Mouse (Mus musculus): Measurements from ENCODE around the gene Kbtbd12. TPM values are rescaled to one million over a fixed set of nuclear protein-coding genes. Genes with fewer than 3 reads are reported as not detected.

Kbtbd12 gene
- 1.0 TPM in 2 replicates for polyA plus RNA-seq (2015; fragmentation: Nextera tagmentation; extraction: Ambion mirVana)

- no peaks in the 10 kb centered on the region for H3K36me3 ChIP-seq (ENCODE audit: control insufficient read depth, insufficient read depth, low read length)
- ATAC-seq (ENCODE audit: low read depth): no peak
- H3K4me3 ChIP-seq (ENCODE audit: low read length): no peak within 1 kb of the TSS
- peaks cover 3% of the 10 kb centered on the region; the same call in 1 of the 2 replicates for H3K4me1 ChIP-seq (replicated peaks; ENCODE audit: control insufficient read depth, insufficient read depth, low read length)
- H3K27ac ChIP-seq (ENCODE audit: low read length): no peak within 1 kb of the TSS
- H3K27me3 ChIP-seq (ENCODE audit: control insufficient read depth, insufficient read depth, low read depth, low read length): no peaks in the 10 kb centered on the region
- 98% methylated on average over 5 of the region's 5 CpGs for WGBS
- peaks cover 8% of the 10 kb centered on the region; the same call in 1 of the 2 replicates for H3K9me3 ChIP-seq (ENCODE audit: control insufficient read depth, low read length)
- no peak within 1 kb of the TSS for H3K4me2 ChIP-seq (ENCODE audit: low read depth, low read length)
- no peak within 1 kb of the TSS for H3K9ac ChIP-seq (ENCODE audit: low read length)
These were observed at the start of gene Kbtbd12 for GRCm38 (mm10) chr6:88637611-88638301. Kbtbd12 (minus strand) TSS chr6:88637950.

DNA sequence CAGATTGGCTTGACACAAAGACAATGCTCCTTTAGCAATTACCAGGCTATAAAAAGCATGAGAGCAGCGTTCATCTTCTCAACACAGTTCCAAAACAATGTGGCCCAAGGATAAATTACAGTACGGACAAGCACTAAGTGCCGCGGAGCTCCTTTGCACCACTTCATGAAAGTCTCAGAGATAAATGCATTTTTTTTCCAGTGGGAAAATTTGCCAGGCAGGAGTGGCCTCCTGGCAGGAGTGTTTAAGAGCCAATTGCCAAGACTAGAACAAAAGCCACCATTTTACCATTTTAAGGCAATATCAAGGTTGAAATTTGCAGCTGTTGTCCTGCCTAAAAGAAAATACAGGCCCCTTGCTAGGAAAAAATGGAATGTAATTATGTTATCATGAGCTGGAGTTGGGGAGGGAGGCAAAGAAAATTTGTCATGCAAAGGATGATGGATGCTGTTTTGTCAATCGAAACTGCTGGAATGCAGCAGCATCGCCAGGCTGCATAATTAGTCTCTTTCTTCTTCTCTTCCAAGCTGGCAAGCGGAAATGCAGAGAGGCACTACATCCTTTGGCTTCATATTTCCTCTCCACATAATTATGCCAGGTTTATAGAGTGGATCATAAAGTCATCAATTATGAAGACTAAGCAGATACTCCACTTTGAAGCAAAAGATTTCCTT, 45.8 kb upstream of the Kbtbd12 start:
- no peak overlapping the region for H3K4me3 ChIP-seq (ENCODE audit: low read length)
- no peak overlapping the region for H3K4me2 ChIP-seq (ENCODE audit: low read depth, low read length)
- ATAC-seq (ENCODE audit: low read depth): no peak
- WGBS: 41% methylated on average over 7 of the region's 7 CpGs
- peaks cover 23% of the 10 kb centered on the region for H3K4me1 ChIP-seq (replicated peaks; ENCODE audit: control insufficient read depth, insufficient read depth, low read length)
- no peaks in the 10 kb centered on the region; the same call in 1 of the 2 replicates for H3K9me3 ChIP-seq (ENCODE audit: control insufficient read depth, low read length)
- H3K27me3 ChIP-seq (ENCODE audit: control insufficient read depth, insufficient read depth, low read depth, low read length): no peaks in the 10 kb centered on the region
- H3K36me3 ChIP-seq (ENCODE audit: control insufficient read depth, insufficient read depth, low read length): no peaks in the 10 kb centered on the region
- peak overlapping the region; percentile 16; the same call in 1 of the 2 replicates for H3K27ac ChIP-seq (ENCODE audit: low read length)
- no peak overlapping the region for H3K9ac ChIP-seq (ENCODE audit: low read length)

DNA sequence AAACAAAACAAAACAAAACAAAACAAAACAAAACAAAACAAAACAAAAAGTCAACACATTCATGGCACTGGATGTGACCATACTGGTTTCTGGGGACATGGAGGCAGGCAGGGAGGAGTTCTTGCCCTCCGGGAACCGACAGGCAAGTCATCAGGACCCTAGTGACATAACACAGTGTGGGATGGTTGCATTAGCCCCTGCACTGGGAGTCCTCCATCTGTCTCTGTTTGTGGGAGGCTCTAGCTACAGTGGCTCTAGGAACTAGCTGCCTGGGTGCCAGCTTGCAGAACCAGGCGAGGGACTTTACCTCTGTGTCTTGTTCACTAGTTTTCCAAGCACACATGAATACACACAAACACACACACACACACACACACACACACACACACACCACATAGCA, 43.3 kb upstream of the Kbtbd12 start:
- no peaks in the 10 kb centered on the region; the same call in 1 of the 2 replicates for H3K9me3 ChIP-seq (ENCODE audit: control insufficient read depth, low read length)
- H3K4me3 ChIP-seq (ENCODE audit: low read length): no peak overlapping the region
- no peak overlapping the region for H3K27ac ChIP-seq (ENCODE audit: low read length)
- ATAC-seq (ENCODE audit: low read depth): no peak
- no peaks in the 10 kb centered on the region for H3K36me3 ChIP-seq (ENCODE audit: control insufficient read depth, insufficient read depth, low read length)
- WGBS: 78% methylated on average over 3 of the region's 3 CpGs
- H3K9ac ChIP-seq (ENCODE audit: low read length): no peak overlapping the region
- H3K4me1 ChIP-seq (replicated peaks; ENCODE audit: control insufficient read depth, insufficient read depth, low read length): peaks cover 8% of the 10 kb centered on the region; the same call in 1 of the 2 replicates
- H3K27me3 ChIP-seq (ENCODE audit: control insufficient read depth, insufficient read depth, low read depth, low read length): no peaks in the 10 kb centered on the region
- no peak overlapping the region for H3K4me2 ChIP-seq (ENCODE audit: low read depth, low read length)

GRCm38 (mm10) chr6:88677738-88678137, 40.0 kb upstream of the Kbtbd12 start:
- ATAC-seq (ENCODE audit: low read depth): no peak
- Histone ChIP-seq H3K27ac (ENCODE audit: low read length) (no peak overlapping the region), H3K4me1 (replicated peaks; ENCODE audit: control insufficient read depth, insufficient read depth, low read length) (peaks cover 2% of the 10 kb centered on the region; the same call in 1 of the 2 replicates), H3K9me3 (ENCODE audit: control insufficient read depth, low read length) (no peaks in the 10 kb centered on the region; the same call in 1 of the 2 replicates), H3K36me3 (ENCODE audit: control insufficient read depth, insufficient read depth, low read length) (no peaks in the 10 kb centered on the region), H3K4me2 (ENCODE audit: low read depth, low read length) (no peak overlapping the region), H3K27me3 (ENCODE audit: control insufficient read depth, insufficient read depth, low read depth, low read length) (no peaks in the 10 kb centered on the region), H3K4me3 (ENCODE audit: low read length) (no peak overlapping the region), H3K9ac (ENCODE audit: low read length) (no peak overlapping the region)
- WGBS: 42% methylated on average over 2 of the region's 2 CpGs

DNA sequence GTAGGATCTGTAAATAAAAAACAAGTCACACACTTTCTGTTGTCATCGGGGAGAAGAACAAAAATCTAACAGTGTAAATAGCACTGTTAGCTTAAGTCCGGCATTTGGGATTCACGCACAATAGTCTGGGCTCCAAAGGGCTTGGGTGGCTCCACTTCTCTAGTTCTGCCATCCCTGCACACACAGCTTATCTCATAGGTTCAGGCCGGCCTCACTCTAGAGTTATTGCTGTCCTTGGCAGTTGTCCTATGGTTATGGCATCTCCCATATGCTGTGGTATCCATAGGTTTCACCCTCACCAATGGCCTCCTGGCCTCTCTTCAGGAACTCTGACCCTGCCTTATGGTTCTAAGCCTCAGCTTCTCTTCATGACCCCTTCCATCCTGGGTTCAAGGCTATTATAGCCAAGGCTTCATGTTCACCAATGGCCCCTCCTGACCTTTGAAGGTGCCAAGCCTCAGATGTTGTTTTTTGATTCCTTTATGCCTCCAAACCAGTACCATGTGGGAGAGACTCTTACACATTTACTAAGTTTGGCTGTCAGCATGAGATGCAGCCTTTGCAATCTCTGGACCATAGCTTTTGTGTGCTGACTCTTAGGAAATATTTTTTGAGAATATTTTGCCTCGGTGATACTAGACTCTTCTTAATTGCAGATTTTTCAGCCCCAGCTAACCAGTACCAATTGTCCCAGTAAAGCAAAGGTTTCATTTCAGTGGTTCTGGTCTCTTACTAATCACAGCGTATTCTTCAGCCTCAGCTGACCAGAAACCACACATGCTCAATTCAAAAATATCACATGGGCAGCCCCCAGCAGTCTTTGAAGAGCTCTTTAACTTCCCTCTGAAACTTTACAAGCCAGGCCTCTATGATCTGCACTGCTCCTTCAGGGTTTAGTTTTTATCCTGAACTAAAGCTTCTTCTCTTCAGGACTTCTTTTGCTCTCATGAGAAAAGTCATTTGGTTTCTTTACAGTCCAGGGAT, 39.3 kb upstream of the Kbtbd12 start:
- Histone ChIP-seq H3K4me1 (replicated peaks; ENCODE audit: control insufficient read depth, insufficient read depth, low read length) (peaks cover 2% of the 10 kb centered on the region; the same call in 1 of the 2 replicates), H3K9ac (ENCODE audit: low read length) (no peak overlapping the region), H3K27me3 (ENCODE audit: control insufficient read depth, insufficient read depth, low read depth, low read length) (no peaks in the 10 kb centered on the region), H3K4me3 (ENCODE audit: low read length) (no peak overlapping the region), H3K27ac (ENCODE audit: low read length) (no peak overlapping the region), H3K36me3 (ENCODE audit: control insufficient read depth, insufficient read depth, low read length) (no peaks in the 10 kb centered on the region), H3K4me2 (ENCODE audit: low read depth, low read length) (no peak overlapping the region), H3K9me3 (ENCODE audit: control insufficient read depth, low read length) (no peaks in the 10 kb centered on the region; the same call in 1 of the 2 replicates)
- 86% methylated on average over 6 of the region's 6 CpGs for WGBS
- ATAC-seq (ENCODE audit: low read depth): no peak

- no peak overlapping the region for H3K9ac ChIP-seq (ENCODE audit: low read length)
- H3K4me2 ChIP-seq (ENCODE audit: low read depth, low read length): no peak overlapping the region
- WGBS: 75% methylated on average over 2 of the region's 2 CpGs
- no peak overlapping the region for H3K27ac ChIP-seq (ENCODE audit: low read length)
- H3K9me3 ChIP-seq (ENCODE audit: control insufficient read depth, low read length): no peaks in the 10 kb centered on the region; the same call in 1 of the 2 replicates
- no peaks in the 10 kb centered on the region for H3K4me1 ChIP-seq (replicated peaks; ENCODE audit: control insufficient read depth, insufficient read depth, low read length)
- H3K27me3 ChIP-seq (ENCODE audit: control insufficient read depth, insufficient read depth, low read depth, low read length): no peaks in the 10 kb centered on the region
- H3K36me3 ChIP-seq (ENCODE audit: control insufficient read depth, insufficient read depth, low read length): no peaks in the 10 kb centered on the region
- no peak overlapping the region for H3K4me3 ChIP-seq (ENCODE audit: low read length)
- ATAC-seq (ENCODE audit: low read depth): no peak
These were observed 38.1 kb upstream of the Kbtbd12 start for GRCm38 (mm10) chr6:88675815-88676214.

- H3K4me3 ChIP-seq (ENCODE audit: low read length): no peak overlapping the region
- WGBS: 81% methylated on average over 3 of the region's 3 CpGs
- no peak for ATAC-seq (ENCODE audit: low read depth)
These were observed 24.5 kb upstream of the Kbtbd12 start for GRCm38 (mm10) chr6:88662284-88662683.

DNA sequence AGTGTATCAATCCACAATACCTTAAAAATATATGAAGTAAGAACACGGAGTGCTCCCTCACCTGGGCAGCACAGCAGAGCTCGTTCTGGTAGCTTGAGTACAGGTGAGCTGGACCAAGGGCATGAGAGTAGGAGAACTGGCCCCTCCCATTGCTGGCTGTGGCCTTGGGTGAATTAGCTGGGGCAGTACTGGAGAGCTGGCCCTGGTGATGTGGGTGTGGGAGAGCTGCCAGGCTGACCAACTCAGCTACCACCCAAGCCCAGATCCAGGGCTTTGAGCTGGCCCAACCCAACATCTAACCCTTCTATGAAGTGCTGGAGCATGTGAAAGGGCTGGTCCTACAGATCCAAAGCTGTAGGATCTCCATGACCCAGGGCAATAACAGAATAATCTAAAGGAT, 23.9 kb upstream of the Kbtbd12 start:
- no peak overlapping the region for H3K9ac ChIP-seq (ENCODE audit: low read length)
- no peaks in the 10 kb centered on the region for H3K4me1 ChIP-seq (replicated peaks; ENCODE audit: control insufficient read depth, insufficient read depth, low read length)
- no peaks in the 10 kb centered on the region for H3K36me3 ChIP-seq (ENCODE audit: control insufficient read depth, insufficient read depth, low read length)
- no peak for ATAC-seq (ENCODE audit: low read depth)
- H3K27me3 ChIP-seq (ENCODE audit: control insufficient read depth, insufficient read depth, low read depth, low read length): no peaks in the 10 kb centered on the region
- H3K4me2 ChIP-seq (ENCODE audit: low read depth, low read length): no peak overlapping the region
- no peaks in the 10 kb centered on the region for H3K9me3 ChIP-seq (ENCODE audit: control insufficient read depth, low read length)
- 65% methylated on average over 2 of the region's 2 CpGs for WGBS
- H3K4me3 ChIP-seq (ENCODE audit: low read length): no peak overlapping the region
- no peak overlapping the region for H3K27ac ChIP-seq (ENCODE audit: low read length)

More at GRCm38 (mm10) chr6:88662284-88662683, 24.5 kb upstream of the Kbtbd12 start:
- no peak overlapping the region for H3K27ac ChIP-seq (ENCODE audit: low read length)
- no peak overlapping the region for H3K4me2 ChIP-seq (ENCODE audit: low read depth, low read length)
- no peak overlapping the region for H3K9ac ChIP-seq (ENCODE audit: low read length)
- no peaks in the 10 kb centered on the region for H3K36me3 ChIP-seq (ENCODE audit: control insufficient read depth, insufficient read depth, low read length)
- H3K4me1 ChIP-seq (replicated peaks; ENCODE audit: control insufficient read depth, insufficient read depth, low read length): no peaks in the 10 kb centered on the region
- H3K27me3 ChIP-seq (ENCODE audit: control insufficient read depth, insufficient read depth, low read depth, low read length): no peaks in the 10 kb centered on the region
- no peaks in the 10 kb centered on the region for H3K9me3 ChIP-seq (ENCODE audit: control insufficient read depth, low read length)
